Mouse (Mus musculus) embryo, embryonic 11 days (tissue): ENCODE data around the gene Rdh11.
A peak's percentile ranks its signal among the peaks of the same experiment; 100 is the strongest.
"Not testable (repeated sequence)": the region's sequence is repeated elsewhere in the genome, so short reads cannot be mapped to it uniquely, and the experiment has no call there.

Source experiments
- DNase-seq: peaks from one replicate; pipeline ENCODE4 v3.0.0-alpha.2; 2015

The Rdh11 gene

GRCm38 (mm10) chr12:79192193-79192592 lies at the start of gene Rdh11:
TSS of gene Rdh11 (minus strand) at chr12:79192293.
- no peak for DNase-seq

GRCm38 (mm10) chr12:79235485-79236080 lies 43.5 kb upstream of the Rdh11 start:
- DNase-seq: no peak

- no peak for DNase-seq
These were observed 25.4 kb upstream of the Rdh11 start for GRCm38 (mm10) chr12:79217511-79217910.

- no peak for DNase-seq
These were observed 19.4 kb upstream of the Rdh11 start for GRCm38 (mm10) chr12:79211447-79211846.

- peak; percentile 68 for DNase-seq
These were observed 16.8 kb upstream of the Rdh11 start, which contains the start of gene Rdh12 for GRCm38 (mm10) chr12:79208703-79209464. TSS of gene Rdh12 (plus strand) at chr12:79208914.

GRCm38 (mm10) chr12:79201882-79202281 lies 9.8 kb upstream of the Rdh11 start:
- no peak for DNase-seq

GRCm38 (mm10) chr12:79197105-79197504 lies 5.0 kb upstream of the Rdh11 start:
- no peak for DNase-seq

- peak; percentile 80 for DNase-seq
These were observed 1.3 kb upstream of the Rdh11 start for GRCm38 (mm10) chr12:79193441-79193840.

GRCm38 (mm10) chr12:79191701-79192100 lies 392 bp downstream of the Rdh11 start:
- DNase-seq: peak; percentile 92

- peak; percentile 88 for DNase-seq
These were observed 991 bp downstream of the Rdh11 start for GRCm38 (mm10) chr12:79190931-79191673.

GRCm38 (mm10) chr12:79185160-79185559 lies 6.9 kb downstream of the Rdh11 start:
- not testable (repeated sequence) for DNase-seq

GRCm38 (mm10) chr12:79175998-79176397 lies 16.1 kb downstream of the Rdh11 start:
- no peak for DNase-seq

GRCm38 (mm10) chr12:79173721-79174120 lies 18.4 kb downstream of the Rdh11 start:
- DNase-seq: no peak

- DNase-seq: peak; percentile 91
These were observed 19.8 kb downstream of the Rdh11 start, which contains the start of gene Vti1b for GRCm38 (mm10) chr12:79172019-79172941. TSS of gene Vti1b (minus strand) at chr12:79172667.

- DNase-seq: peak; percentile 5
These were observed 20.7 kb downstream of the Rdh11 start for GRCm38 (mm10) chr12:79171269-79171995.

- DNase-seq: no peak
These were observed 21.7 kb downstream of the Rdh11 start for GRCm38 (mm10) chr12:79170421-79170820.

GRCm38 (mm10) chr12:79169173-79169572 lies 22.9 kb downstream of the Rdh11 start:
- no peak for DNase-seq

- DNase-seq: no peak
These were observed 29.2 kb downstream of the Rdh11 start for GRCm38 (mm10) chr12:79162876-79163275.

- DNase-seq: no peak
These were observed 42.4 kb downstream of the Rdh11 start for GRCm38 (mm10) chr12:79149653-79150052.

- DNase-seq: no peak
These were observed 50.7 kb downstream of the Rdh11 start for GRCm38 (mm10) chr12:79141384-79141783.

GRCm38 (mm10) chr12:79140811-79141210 lies 51.3 kb downstream of the Rdh11 start:
- DNase-seq: no peak

- DNase-seq: no peak
These were observed 52.7 kb downstream of the Rdh11 start for GRCm38 (mm10) chr12:79139417-79139816.
